Mouse (Mus musculus) embryo, embryonic 11 days (tissue): Measurements from ENCODE around the gene Svs5.

Source experiments
- DNase-seq: peaks from one replicate; pipeline ENCODE4 v3.0.0-alpha.2; 2015

The Svs5 gene

DNA sequence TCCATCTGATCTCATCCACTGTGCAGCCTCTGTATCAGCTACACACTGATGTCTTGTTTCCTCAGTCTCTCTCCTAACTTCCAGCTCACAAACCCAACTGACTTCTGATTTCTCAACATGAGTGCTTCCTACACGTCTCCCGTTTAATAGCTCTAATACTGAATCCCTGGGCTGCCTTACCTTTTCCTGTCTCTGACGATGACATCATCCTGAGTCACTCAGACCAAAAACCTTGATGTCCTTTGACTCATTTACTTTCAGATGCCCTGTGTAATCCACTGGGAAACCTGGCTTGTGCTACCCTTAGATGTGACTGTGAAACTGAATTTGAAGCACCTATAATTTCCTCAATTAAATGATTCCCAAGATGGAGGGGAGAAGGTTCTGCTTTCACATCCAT, 50.4 kb downstream of the Svs5 start:
- DNase-seq = no peak
